Mouse (Mus musculus) neural tube, embryonic 11.5 days (tissue): Measurements from ENCODE around the gene Ubap2l. TPM values are rescaled to one million over a fixed set of nuclear protein-coding genes. Genes with fewer than 3 reads are reported as not detected.

Experiments
- ATAC-seq: fragments of 200-750 bp; cut with Nextera tagmentation; 2 replicates; pipeline ENCODE4 v1.8.0; 2017; ENCODE audit warnings: moderate number of reproducible peaks, mild to moderate bottlenecking, moderate TSS enrichment, moderate library complexity; ENCODE audit not compliant: insufficient read depth, low FRiP score, low TSS enrichment
- DNase-seq: peaks from one replicate; pipeline ENCODE4 v3.0.0-alpha.2; 2015; ENCODE audit warnings: low spot score
- H3K27ac ChIP-seq: fragments of 300-500 bp; sonication (generic); 2 replicates; pipeline ENCODE4 v1.5.1; 2014; ENCODE audit warnings: low read depth, mild to moderate bottlenecking, low read length
- H3K27me3 ChIP-seq: fragments of 300-500 bp; sonication (generic); 2 replicates; pipeline ENCODE4 v1.6.1; 2014; ENCODE audit warnings: mild to moderate bottlenecking, low read length, mixed read lengths; ENCODE audit not compliant: control insufficient read depth, insufficient read depth
- H3K36me3 ChIP-seq: fragments of 300-500 bp; sonication (generic); 2 replicates; pipeline ENCODE4 v1.6.1; 2014; ENCODE audit warnings: mild to moderate bottlenecking, low read length, moderate library complexity, mixed read lengths; ENCODE audit not compliant: control insufficient read depth, insufficient read depth
- H3K4me1 ChIP-seq: fragments of 300-500 bp; sonication (generic); 2 replicates; pipeline ENCODE4 v1.6.1; 2014; ENCODE audit warnings: low read length, mixed read lengths; ENCODE audit not compliant: control insufficient read depth, insufficient read depth
- H3K4me2 ChIP-seq: fragments of 300-500 bp; sonication (generic); 2 replicates; pipeline ENCODE4 v1.6.1; 2014; ENCODE audit warnings: low read depth, mild to moderate bottlenecking, moderate library complexity
- H3K4me3 ChIP-seq: fragments of 300-500 bp; sonication (generic); 2 replicates; pipeline ENCODE4 v1.5.1; 2014; ENCODE audit warnings: low read depth, low read length
- H3K9ac ChIP-seq: fragments of 300-500 bp; sonication (generic); 2 replicates; pipeline ENCODE4 v1.6.1; 2014; ENCODE audit warnings: mild to moderate bottlenecking, low read length
- H3K9me3 ChIP-seq: fragments of 300-500 bp; sonication (generic); 2 replicates; pipeline ENCODE4 v1.6.1; 2016; ENCODE audit warnings: low read length; ENCODE audit not compliant: control insufficient read depth
- WGBS: fragments of 180-500 bp; shearing (Covaris S2); extraction: QIAGEN DNeasy Blood & Tissue Kit; methylation state at CpG from one replicate; pipeline ENCODE4 v1.1.7; 2014; 5-methylcytosine and 5-hydroxymethylcytosine counted together
- polyA plus RNA-seq: library from polyadenylated mRNA; unstranded; fragments of >200 nt; fragmentation: Nextera tagmentation; extraction: Ambion mirVana; gene quantifications from 2 replicates; pipeline ENCODE4 v1.2.1, GENCODE M21; 2014

The Ubap2l gene
- polyA plus RNA-seq, 1 experiment from 2014 or later, result 208 TPM

DNA sequence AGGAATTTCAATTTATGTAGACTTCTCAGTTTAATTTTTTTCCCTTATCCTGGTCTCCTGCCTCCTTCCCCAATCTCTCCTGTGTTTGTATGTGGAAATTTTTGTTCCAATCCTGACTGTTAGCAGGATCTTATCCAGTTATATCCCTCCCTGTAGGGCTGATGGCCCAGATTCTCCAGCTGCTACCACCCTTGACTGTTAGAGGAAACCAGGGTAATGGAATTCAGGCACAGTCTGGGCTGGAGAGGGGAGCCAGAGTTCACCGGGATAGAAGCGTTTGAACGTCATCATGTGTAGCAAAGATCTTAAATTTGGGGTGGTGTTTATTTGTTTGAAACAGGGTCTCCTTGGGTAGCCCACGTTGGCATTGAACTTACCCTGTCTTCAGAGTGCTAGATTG, 32.4 kb upstream of the Ubap2l start:
- no peak overlapping the region for H3K27ac ChIP-seq
- DNase-seq, result no peak
- 87% methylated on average over 4 of the region's 4 CpGs for WGBS

DNA sequence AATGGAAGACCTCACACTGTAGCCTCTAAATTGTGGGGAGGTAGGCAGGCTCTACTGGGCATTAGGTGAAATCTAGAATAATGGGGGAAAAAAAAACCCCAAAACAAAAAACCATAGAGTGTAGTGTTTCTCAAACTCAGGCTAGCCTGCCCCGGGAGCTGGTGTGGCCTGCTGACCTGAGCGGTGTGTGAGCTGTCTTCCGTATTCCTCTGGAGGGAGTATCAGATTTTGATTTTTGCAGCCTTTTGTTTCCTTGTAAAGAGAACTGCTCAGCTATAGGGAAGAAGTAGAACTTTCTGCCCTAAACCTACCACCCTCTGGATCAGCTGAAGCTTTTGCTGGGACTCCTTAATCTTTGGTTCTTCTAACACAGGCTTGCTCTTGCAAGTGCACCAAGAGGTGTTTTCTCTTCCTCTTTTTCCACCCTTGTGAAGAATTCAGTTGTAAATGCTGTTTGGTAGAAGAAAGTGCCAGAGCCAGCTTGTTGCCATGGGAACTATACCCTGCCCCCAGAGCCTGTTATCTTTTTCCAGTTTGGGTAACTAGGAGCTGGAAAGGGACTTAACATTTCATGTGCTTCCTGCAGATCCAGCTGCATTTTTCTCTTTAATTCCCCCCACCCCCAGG, 31.4 kb upstream of the Ubap2l start:
- peaks cover 13% of the 10 kb centered on the region for H3K36me3 ChIP-seq

More for the DNA sequence above, 32.4 kb upstream of the Ubap2l start:
- Histone ChIP-seq H3K9ac (no peak overlapping the region), H3K36me3 (peaks cover 16% of the 10 kb centered on the region), H3K9me3 (no peaks in the 10 kb centered on the region), H3K4me3 (no peak overlapping the region), H3K4me1 (peaks cover 7% of the 10 kb centered on the region), H3K27me3 (no peaks in the 10 kb centered on the region), H3K4me2 (no peak overlapping the region)
- no peak for ATAC-seq

DNA sequence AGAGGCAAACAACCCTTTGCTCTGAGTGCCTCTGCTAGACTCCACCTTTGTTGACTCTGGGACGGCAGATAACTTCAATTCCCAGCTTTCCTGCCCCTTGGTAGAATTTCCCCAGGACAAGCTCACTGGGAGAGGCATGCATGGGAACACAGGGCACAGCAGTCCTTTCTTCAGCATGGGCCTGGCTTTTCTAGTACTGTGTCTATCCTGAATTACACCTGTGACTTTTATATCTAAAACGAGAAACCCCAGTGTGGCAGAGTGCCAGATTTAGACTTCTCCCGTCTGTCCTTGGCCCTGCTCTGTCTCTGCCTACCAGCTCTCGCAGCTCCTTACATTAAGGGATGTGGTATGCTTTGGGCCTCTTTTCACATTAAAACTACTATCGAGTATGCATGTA, 30.6 kb upstream of the Ubap2l start:
- Histone ChIP-seq H3K27ac (no peak overlapping the region), H3K9ac (no peak overlapping the region), H3K9me3 (no peaks in the 10 kb centered on the region), H3K36me3 (peaks cover 6% of the 10 kb centered on the region), H3K4me1 (peaks cover 14% of the 10 kb centered on the region), H3K27me3 (no peaks in the 10 kb centered on the region), H3K4me2 (no peak overlapping the region), H3K4me3 (no peak overlapping the region)
- no peak for ATAC-seq
- WGBS, result 81% methylated on average over 5 of the region's 5 CpGs
- no peak for DNase-seq

More for the DNA sequence above, 31.4 kb upstream of the Ubap2l start:
- H3K4me2 ChIP-seq, result no peak overlapping the region
- WGBS, result 60% methylated on average over 3 of the region's 3 CpGs
- no peak overlapping the region for H3K9ac ChIP-seq
- DNase-seq (no peak), ATAC-seq (no peak)
- no peaks in the 10 kb centered on the region for H3K27me3 ChIP-seq
- no peak overlapping the region for H3K27ac ChIP-seq
- peaks cover 10% of the 10 kb centered on the region for H3K4me1 ChIP-seq
- H3K4me3 ChIP-seq, result no peak overlapping the region
- H3K9me3 ChIP-seq, result no peaks in the 10 kb centered on the region

DNA sequence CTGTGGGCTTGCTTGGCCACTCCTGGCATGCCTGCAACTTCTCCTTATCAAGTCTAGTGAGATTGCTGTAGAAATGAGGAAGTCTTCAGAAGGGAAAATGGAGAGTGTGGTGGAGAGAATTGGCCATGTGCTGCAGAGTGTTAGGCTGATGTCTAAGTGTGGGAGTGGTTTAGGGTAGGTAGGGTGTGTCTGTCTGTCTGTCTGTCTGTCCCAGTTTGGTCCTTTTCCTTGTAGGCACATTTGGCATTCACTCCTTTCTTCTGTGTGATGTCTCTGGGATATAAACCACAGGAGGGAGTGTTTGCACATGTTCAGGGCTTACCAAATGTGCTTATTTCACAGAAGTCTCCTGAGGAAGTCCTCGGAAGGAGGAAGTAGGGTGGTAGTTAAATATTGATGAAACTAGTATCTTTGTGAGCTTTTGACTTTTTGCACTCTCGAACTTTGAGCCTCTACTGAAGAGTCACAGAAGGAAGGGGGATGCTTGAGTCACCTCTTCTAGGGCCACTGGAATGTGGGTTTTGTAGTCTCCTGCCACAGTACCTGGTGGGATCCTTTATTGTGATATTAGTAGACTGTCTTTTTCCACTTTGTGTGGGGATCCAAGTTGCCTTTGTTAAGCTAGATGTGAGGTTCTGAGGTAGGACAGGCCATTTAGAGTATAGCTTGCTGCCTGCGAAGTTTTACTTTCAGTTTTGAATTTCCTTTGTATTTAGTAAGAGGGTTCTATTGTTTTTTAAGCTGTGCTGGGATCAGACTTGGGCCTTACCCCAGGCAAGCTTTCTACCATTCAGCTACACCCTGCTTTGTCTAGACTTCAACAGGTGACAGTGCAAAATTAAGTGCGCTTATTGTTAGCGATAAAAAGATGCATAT, 29.2 kb upstream of the Ubap2l start:
- H3K27me3 ChIP-seq, result no peaks in the 10 kb centered on the region
- no peaks in the 10 kb centered on the region for H3K9me3 ChIP-seq
- H3K4me1 ChIP-seq, result peaks cover 14% of the 10 kb centered on the region
- DNase-seq (no peak), ATAC-seq (no peak)
- H3K4me3 ChIP-seq, result peak overlapping the region; percentile 91
- H3K4me2 ChIP-seq, result peak overlapping the region; percentile 87
- H3K27ac ChIP-seq, result no peak overlapping the region
- no peaks in the 10 kb centered on the region for H3K36me3 ChIP-seq
- H3K9ac ChIP-seq, result 0 out of 2 replicates have a peak overlapping the region, but pooled peaks have one; percentile 7
- 82% methylated on average over 5 of the region's 5 CpGs for WGBS

DNA sequence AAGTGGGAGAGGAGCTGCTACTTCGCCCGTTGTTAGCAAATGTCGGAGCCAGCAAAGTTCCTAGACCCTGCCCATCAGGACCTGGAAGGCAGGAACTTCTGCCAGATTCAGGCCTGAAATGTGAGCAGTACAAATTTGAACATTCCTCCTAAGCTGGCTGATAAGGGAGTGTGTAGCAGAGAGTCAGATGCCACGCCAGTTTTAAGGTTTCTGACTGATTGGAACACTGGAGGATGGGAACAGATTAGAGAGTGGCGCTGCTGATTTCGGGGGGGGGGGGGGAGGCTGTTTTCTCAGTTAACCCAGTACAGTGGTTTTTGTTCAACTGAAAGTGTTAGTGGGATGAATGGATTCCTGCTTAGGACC, 28.1 kb upstream of the Ubap2l start:
- DNase-seq, result no peak
- Histone ChIP-seq H3K27me3 (no peaks in the 10 kb centered on the region), H3K4me2 (peak overlapping the region; percentile 87), H3K27ac (peak overlapping the region; percentile 80; the same call in 1 of the 2 replicates), H3K9me3 (no peaks in the 10 kb centered on the region), H3K36me3 (no peaks in the 10 kb centered on the region), H3K4me3 (peak overlapping the region; percentile 91), H3K9ac (peak overlapping the region; percentile 88), H3K4me1 (peaks cover 14% of the 10 kb centered on the region)
- no peak for ATAC-seq
- 4% methylated on average over 6 of the region's 6 CpGs for WGBS

DNA sequence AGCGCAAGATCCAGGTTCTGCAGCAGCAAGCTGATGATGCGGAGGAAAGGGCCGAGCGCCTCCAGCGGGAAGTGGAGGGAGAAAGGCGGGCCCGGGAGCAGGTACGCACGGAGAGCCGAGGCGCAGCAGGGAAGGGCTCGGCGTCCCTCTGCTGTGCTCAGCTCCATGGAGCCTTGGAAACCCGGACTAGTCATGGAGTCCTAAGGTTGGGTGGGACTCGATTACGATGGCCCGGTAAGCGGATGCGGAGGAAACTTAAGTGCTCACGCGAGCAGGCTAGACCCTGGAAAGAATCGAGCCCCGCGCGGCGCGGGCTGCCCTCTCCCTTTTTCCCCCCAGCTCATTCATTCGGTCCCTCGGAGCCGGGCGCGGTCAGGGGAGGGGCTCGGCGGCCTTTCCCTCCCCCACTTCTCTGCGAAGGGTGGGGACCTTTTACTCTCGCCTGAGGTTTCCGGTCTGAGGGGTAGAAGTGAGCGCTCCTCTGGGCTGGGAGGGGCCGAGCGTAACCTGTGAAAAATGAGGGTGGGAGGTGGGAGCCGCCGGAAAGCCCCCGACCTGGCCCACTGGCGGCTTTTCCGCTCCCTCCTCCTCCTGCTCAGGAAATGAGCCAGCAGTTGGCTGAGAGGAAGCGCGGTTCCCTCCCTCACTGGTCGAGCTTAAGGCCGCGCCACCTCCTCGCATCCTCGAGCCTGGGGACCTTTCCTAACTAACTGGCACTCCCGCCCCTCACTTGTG, 27.5 kb upstream of the Ubap2l start:
- peaks cover 14% of the 10 kb centered on the region for H3K4me1 ChIP-seq
- H3K4me2 ChIP-seq, result peak overlapping the region; percentile 87
- no peaks in the 10 kb centered on the region for H3K9me3 ChIP-seq
- peak overlapping the region; percentile 88 for H3K9ac ChIP-seq
- no peaks in the 10 kb centered on the region for H3K36me3 ChIP-seq
- peak overlapping the region; percentile 80 for H3K27ac ChIP-seq
- no peaks in the 10 kb centered on the region for H3K27me3 ChIP-seq
- WGBS, result under 1% methylated on average over 53 of the region's 53 CpGs
- ATAC-seq, result peak; percentile 64
- DNase-seq, result peak; percentile 69
- H3K4me3 ChIP-seq, result peak overlapping the region; percentile 91

DNA sequence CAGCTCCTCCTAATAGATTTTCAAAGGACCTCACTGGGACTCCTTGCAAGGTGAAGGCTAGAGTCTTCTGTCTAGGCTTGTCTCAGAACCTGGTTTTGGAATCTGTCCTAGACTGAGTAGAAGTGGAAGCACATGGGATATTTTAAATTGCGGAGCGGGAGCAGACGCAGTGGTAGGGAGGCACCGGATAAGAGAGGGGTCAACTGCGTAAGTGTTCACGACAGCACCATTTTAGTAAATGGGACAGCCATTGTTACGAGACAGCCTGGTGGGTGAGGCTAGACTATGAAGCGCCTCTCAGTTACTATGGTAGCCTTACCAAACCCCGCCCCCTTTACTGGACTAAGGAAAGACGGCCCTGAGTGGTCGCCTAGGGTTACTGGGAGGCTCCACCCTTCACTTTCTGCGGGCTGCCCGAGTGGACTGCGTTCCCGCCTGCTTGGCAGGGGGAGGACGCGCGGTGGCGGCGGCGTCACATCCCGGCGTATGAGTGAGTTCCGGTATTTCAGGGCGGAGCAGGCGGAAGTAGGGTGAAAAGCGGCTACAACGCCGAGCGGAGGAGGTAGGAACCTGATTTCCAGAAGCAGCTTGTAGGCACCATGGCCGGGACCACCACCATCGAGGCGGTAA, 26.8 kb upstream of the Ubap2l start:
- peak overlapping the region; percentile 87 for H3K4me2 ChIP-seq
- H3K9ac ChIP-seq, result peak overlapping the region; percentile 88
- H3K9me3 ChIP-seq, result no peaks in the 10 kb centered on the region
- 2% methylated on average over 32 of the region's 33 CpGs for WGBS
- no peaks in the 10 kb centered on the region for H3K27me3 ChIP-seq
- no peaks in the 10 kb centered on the region for H3K36me3 ChIP-seq
- peak overlapping the region; percentile 80 for H3K27ac ChIP-seq
- DNase-seq (peak; percentile 96), ATAC-seq (peak; percentile 98)
- peak overlapping the region; percentile 91 for H3K4me3 ChIP-seq
- H3K4me1 ChIP-seq, result peaks cover 14% of the 10 kb centered on the region

DNA sequence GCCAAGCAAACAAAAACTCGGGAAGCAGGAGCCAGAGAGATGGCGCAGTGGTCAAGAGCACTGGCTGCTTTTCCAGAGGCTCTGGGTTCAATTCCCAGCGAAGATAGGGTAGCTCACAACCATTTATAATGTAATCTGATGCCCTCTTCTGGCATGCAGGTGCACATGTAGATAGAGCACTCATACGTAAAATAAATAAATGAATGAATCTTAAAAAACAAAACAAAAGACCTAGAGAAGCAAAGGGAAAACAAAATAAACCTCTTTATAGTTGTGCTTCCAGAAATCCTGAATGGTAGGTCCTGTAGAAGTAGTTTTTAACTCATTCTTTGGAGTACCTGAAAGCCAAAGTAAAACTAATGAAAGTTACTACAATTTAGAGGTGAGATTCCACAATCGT, 25.8 kb upstream of the Ubap2l start:
- WGBS, result 55% methylated on average over 5 of the region's 5 CpGs
- Histone ChIP-seq H3K9me3 (no peaks in the 10 kb centered on the region), H3K4me3 (no peak overlapping the region), H3K36me3 (no peaks in the 10 kb centered on the region), H3K4me1 (peaks cover 14% of the 10 kb centered on the region), H3K27me3 (no peaks in the 10 kb centered on the region), H3K9ac (no peak overlapping the region), H3K4me2 (no peak overlapping the region), H3K27ac (no peak overlapping the region)
- ATAC-seq (no peak), DNase-seq (no peak)
